8 mouse cellular contexts compared by ENCODE assay signal in the genomic region with DNA sequence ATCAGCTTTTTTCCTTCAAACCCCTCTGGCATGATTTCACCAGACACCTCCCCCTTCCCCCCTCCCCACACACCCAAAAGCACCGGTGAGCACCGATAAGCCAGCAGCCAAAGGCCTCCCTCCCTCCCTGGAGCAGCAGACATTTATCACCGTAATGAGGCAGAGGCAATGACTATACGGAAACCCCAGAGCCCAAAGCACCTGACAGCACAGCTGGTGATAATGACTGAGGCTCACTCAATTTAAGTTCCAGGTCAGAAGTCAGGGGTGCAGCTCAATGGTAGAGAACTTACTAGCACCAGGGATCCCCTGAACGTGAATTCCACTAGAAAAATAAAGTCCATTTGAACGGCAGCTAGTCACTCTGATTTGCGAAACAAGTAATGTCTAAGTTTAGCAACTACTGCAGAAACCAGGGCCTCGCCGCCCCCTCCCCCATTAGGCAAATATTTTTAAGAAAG. TPM values are rescaled to one million over a fixed set of nuclear protein-coding genes. Genes with fewer than 3 reads are reported as not detected.
A peak's percentile ranks its signal among the peaks of the same experiment; 100 is the strongest.
DNase-seq lines count a peak whose midpoint lies in the region; ATAC-seq and TF ChIP-seq lines count a peak whose summit lies in the region.

No protein-coding gene starts in this region.

- H3K4me2 ChIP-seq in forebrain, embryonic 11.5 days (ENCODE audit: low read depth, low read length, severe bottlenecking): peak overlapping the region; percentile 50
- peak overlapping the region; percentile 89 for H3K4me2 ChIP-seq in intestine, postnatal 0 days (replicated peaks; ENCODE audit: low read depth)
- peak overlapping the region; percentile 78 for H3K4me2 ChIP-seq in midbrain, embryonic 16.5 days (ENCODE audit: low read length)

- DNase-seq in cerebellum, adult 9-11 months: peak; percentile 15
- DNase-seq in cerebellum, postnatal 4 days (ENCODE audit: low spot score in 2 of 2): no peak
- peak; percentile 36 for DNase-seq in T-cell, adult 2 months (ENCODE audit: low spot score)
- peak; percentile 57 for DNase-seq in forebrain, embryonic 11.5 days (ENCODE audit: low spot score)
- DNase-seq in thymus, postnatal 4 days: peak; percentile 52
- DNase-seq in urinary bladder, postnatal 25 days (ENCODE audit: low spot score): no peak

- peaks cover 3% of the 10 kb centered on the region; the same call in 1 of the 2 replicates for H3K27me3 ChIP-seq in forebrain, embryonic 11.5 days (ENCODE audit: control insufficient read depth, insufficient read depth, low read length)
- H3K27me3 ChIP-seq in intestine, postnatal 0 days (replicated peaks; ENCODE audit: control insufficient read depth, insufficient read depth, low read length): no peaks in the 10 kb centered on the region
- no peaks in the 10 kb centered on the region for H3K27me3 ChIP-seq in midbrain, embryonic 16.5 days (ENCODE audit: control insufficient read depth, insufficient read depth, low read depth, low read length)

- peak overlapping the region; percentile 68 for H3K4me3 ChIP-seq in forebrain, embryonic 11.5 days (ENCODE audit: low read depth, low read length)
- peak overlapping the region; percentile 84 for H3K4me3 ChIP-seq in intestine, postnatal 0 days (ENCODE audit: low read depth, low read length)
- peak overlapping the region; percentile 73 for H3K4me3 ChIP-seq in midbrain, embryonic 16.5 days (ENCODE audit: low read depth, low read length)

- H3K4me1 ChIP-seq in forebrain, embryonic 11.5 days (replicated peaks; ENCODE audit: control insufficient read depth, insufficient read depth, low read length): peaks cover 10% of the 10 kb centered on the region
- no peaks in the 10 kb centered on the region for H3K4me1 ChIP-seq in intestine, postnatal 0 days (replicated peaks; ENCODE audit: control insufficient read depth, insufficient read depth, low read length)
- peaks cover 23% of the 10 kb centered on the region for H3K4me1 ChIP-seq in midbrain, embryonic 16.5 days (ENCODE audit: control insufficient read depth, insufficient read depth, low read length)

- no peaks in the 10 kb centered on the region for H3K9me3 ChIP-seq in forebrain, embryonic 11.5 days (ENCODE audit: control insufficient read depth, low read length)
- H3K9me3 ChIP-seq in intestine, postnatal 0 days (ENCODE audit: control insufficient read depth): no peaks in the 10 kb centered on the region
- no peaks in the 10 kb centered on the region for H3K9me3 ChIP-seq in midbrain, embryonic 16.5 days (replicated peaks; ENCODE audit: control insufficient read depth, low read length, poor library complexity, severe bottlenecking)

- no peak for TF ChIP-seq CTCF in intestine, postnatal 0 days (IDR thresholded peaks at IDR 0.05; ENCODE audit: low read depth)

- ATAC-seq in forebrain, embryonic 11.5 days (replicated peaks; ENCODE audit: low FRiP score): no peak
- peak; percentile 25; the same call in 1 of the 2 replicates for ATAC-seq in intestine, postnatal 0 days
- ATAC-seq in midbrain, embryonic 16.5 days: no peak

- H3K27ac ChIP-seq in forebrain, embryonic 11.5 days (ENCODE audit: low read depth, low read length): no peak overlapping the region
- H3K27ac ChIP-seq in intestine, postnatal 0 days (ENCODE audit: low read depth, low read length): no peak overlapping the region
- no peak overlapping the region for H3K27ac ChIP-seq in midbrain, embryonic 16.5 days (ENCODE audit: low read length)

- WGBS in forebrain, embryonic 11.5 days: 21% methylated on average over 9 of the region's 9 CpGs
- 16% methylated on average over 9 of the region's 9 CpGs for WGBS in intestine, postnatal 0 days
- WGBS in midbrain, embryonic 16.5 days: 25% methylated on average over 9 of the region's 9 CpGs

- 0 out of 2 replicates have a peak overlapping the region, but pooled peaks have one; percentile 16 for H3K9ac ChIP-seq in forebrain, embryonic 11.5 days (ENCODE audit: low read length)
- no peak overlapping the region for H3K9ac ChIP-seq in intestine, postnatal 0 days (ENCODE audit: low read depth, low read length)
- H3K9ac ChIP-seq in midbrain, embryonic 16.5 days (ENCODE audit: low read depth, low read length): peak overlapping the region; percentile 95

- peaks cover 2% of the 10 kb centered on the region for H3K36me3 ChIP-seq in forebrain, embryonic 11.5 days (ENCODE audit: control insufficient read depth, insufficient read depth, low read length)
- peaks cover 32% of the 10 kb centered on the region for H3K36me3 ChIP-seq in intestine, postnatal 0 days (ENCODE audit: control insufficient read depth, insufficient read depth)
- peaks cover 18% of the 10 kb centered on the region for H3K36me3 ChIP-seq in midbrain, embryonic 16.5 days (ENCODE audit: control insufficient read depth, insufficient read depth, low read length)

RNA-seq across cellular contexts. Expression of a gene that starts 1.3 kb away (rescaled TPM):
- 61.2 and 65.8 TPM in 2 replicates for polyA plus RNA-seq in forebrain, embryonic 11.5 days (2014; fragmentation: Nextera tagmentation; extraction: Ambion mirVana)
- 96.7 and 98.2 TPM in 2 replicates for polyA plus RNA-seq in intestine, postnatal 0 days (2015; fragmentation: Nextera tagmentation; extraction: Ambion mirVana)
- polyA plus RNA-seq in midbrain, embryonic 16.5 days (2015; fragmentation: Nextera tagmentation; extraction: Ambion mirVana): 73.1 and 85.0 TPM in 2 replicates

Comparison
In these comparisons a context has a peak if more than half of its experiments do, and no peak if none do; other contexts are left out.
1. DNase-seq: peak in cerebellum, adult 9-11 months (single experiment), T-cell, adult 2 months (single experiment), forebrain, embryonic 11.5 days (single experiment) and thymus, postnatal 4 days (single experiment); none in cerebellum, postnatal 4 days (0 of 2) and urinary bladder, postnatal 25 days (single experiment).
2. Peak in every context shown above with its lines, with median percentiles within 50 percentile points of each other: H3K4me2 ChIP-seq and H3K4me3 ChIP-seq.